Mouse (Mus musculus) forelimb bud, embryonic 11.5 days (tissue): ENCODE measurements around the gene Ccdc157.
"Not testable (repeated sequence)": the region's sequence is repeated elsewhere in the genome, so short reads cannot be mapped to it uniquely, and the experiment has no call there.

ENCODE experiments used
- DNase-seq: peaks from one replicate; pipeline ENCODE4 v3.0.0-alpha.2; 2012; ENCODE audit warnings: low read depth, low spot score

Gene Ccdc157

DNA sequence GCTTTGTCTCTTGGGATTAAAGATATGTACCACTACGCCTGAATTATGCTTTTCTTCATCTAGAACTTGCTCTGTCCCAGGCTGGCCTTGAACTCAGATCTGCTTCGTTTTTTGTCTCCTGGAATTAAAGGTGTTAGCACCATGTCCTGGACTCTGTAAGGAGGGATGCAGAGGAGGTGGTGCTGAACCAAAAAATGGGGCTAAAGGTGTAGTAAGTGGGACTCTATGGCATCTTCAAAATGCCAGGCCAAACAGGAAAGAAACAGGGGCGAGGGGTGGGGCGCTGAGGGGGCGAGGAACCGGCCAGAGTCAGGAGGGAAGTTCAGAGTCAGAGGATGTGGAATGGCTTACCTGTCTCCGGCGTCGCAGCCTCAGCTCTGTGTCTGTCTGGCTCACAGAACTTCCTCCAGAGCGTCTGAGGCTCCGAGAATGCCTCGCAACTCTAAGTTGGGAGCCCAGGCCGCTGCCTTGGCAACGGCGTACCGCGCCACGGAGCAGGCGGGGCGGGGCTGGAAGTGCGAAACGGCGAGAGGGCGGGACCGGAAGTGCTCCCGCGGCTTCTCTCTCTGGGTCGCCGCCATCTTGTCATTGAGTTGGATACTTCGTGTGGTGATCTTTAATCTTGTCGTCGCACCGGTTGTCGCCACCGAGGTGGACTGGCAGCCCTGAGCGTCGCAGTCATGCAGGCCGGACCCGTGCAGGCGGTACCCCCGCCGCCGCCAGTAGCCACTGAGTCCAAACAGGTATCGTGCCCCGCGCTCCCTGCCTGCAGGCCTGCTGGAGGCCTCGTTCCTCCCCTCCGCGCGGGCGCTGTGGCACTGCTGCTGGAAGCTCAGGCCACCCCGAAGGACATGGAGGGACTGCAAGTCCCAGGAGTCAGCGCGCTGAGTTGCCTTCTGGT lies at the start of gene Ccdc157, which contains the start of gene Sf3a1:
TSS of gene Ccdc157 (minus strand) at position 486 of the 901 bp plus-strand sequence.
TSS of gene Sf3a1 (plus strand) at position 543 of the 901 bp plus-strand sequence.
- DNase-seq = peak; percentile 88

DNA sequence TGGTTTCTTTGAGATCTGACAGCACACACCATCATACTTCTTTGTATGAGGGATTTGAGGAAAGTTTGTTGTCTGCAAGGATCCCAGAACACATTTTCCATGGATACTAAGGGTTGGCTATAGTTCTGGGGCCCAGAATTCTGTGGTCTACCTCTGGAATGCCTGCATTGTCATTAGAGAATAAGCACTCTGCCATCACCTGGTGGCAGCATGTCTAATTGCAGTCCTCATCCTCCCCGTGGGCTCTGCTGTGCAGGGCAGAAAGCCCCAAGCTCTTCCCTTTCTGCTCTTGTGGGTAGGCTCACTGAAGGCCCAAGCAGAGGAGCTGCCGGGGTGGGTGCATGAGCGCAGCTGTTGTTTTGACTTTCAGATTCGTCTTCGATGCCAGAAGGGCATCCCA lies 49.5 kb upstream of the Ccdc157 start:
- DNase-seq = no peak

DNA sequence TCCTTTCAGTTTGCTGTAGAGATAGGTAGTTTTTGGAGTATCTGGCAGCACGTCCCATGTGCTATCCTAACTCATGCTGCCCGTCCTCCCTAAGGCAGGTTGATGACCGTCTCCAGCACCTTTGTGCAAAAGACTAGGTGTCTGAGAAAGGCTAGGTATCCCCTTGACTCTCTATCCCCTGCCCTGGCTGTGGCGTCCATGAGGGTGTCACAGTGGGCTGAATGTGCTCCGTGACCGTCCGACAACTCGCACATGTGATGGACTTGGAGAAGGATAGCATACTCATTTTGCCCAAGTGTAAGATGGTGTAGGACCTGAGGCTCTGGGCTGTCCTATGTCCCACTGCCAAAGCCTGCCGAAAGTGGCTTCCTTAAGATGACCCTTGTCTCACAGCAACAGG lies 47.6 kb upstream of the Ccdc157 start:
- DNase-seq = no peak

DNA sequence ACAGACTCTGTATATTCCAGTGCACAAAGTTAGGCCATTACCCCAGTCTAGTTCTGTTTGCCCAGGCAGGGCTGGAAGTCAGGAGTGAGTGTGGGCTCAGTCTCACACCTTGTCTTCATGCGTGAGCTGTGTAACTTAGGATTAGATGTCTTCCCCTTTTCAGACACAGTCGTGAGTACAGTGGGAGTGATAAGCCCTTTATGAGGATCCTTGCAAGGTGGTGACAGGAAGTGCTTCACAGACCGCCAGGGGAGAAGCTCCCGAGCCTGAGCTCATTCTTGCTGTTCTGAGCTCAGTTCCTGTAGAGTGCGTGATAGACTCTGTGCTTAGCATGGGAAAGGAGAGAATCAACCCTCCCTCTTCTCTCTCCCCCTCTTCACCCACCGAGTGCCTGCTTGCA lies 46.5 kb upstream of the Ccdc157 start:
- no peak for DNase-seq

DNA sequence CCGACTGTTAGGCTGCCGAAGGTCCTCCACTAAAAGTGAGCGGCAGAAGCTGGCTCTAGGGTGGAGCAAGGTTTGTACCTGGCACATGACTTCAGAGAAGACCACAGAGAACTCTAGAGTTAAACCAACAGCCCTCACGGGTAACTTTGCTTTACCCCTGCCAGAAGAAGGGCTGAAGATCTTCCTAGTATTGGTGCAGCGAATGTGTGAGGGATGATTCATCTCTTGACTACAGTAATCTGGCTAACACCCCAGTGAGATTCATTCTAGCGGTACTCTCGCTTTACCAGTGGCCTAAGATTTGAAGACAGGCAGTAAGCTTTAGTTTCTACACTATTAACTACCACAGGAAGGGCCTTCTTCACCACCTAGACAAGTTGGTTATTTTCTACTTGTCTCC lies 45.9 kb upstream of the Ccdc157 start:
- no peak for DNase-seq

DNA sequence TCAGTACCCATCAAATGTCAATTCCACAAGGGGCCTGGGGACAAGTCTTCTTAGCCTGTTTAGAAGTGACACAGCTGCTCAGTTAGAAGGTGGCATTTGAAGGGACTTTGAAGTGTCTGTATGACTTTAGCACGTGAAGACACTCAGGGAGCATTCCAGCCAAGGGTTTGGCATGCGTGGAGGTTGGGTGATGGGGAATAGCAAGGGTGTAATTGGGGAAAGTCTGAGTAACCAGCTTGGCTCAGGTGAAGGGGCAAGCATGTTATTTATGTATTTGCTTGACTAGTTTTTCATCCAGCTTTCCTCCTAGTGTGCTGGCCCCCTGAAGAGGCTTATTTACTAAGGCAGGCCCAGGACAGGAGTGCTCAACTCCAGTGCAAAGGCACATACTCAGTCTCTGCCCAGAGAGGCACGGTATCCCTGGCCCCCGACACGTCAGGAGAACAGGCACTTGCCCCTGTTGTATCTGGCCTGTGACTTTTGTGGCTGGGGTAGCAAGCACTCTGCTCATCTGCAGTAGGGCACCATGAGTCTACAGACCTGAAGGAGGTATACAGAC lies 45.1 kb upstream of the Ccdc157 start:
- DNase-seq = no peak

DNA sequence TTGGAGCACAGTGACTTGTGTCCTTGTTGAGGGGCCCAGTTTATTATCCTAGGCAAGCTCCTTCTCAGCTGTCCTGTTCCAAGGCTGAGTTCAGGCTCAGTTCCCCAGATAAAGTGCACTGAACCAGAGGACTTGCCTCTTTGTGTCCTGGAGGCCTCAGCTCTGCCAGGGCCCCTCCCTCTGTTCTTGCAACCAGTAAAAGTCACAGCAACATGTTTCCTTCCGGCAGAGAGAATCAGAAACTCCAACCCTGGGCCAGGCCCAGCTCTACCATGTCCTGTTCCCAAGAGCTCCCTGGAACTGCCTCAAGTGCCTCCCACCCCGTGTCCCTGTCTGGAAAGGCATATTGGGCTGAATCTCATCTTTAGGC lies 43.6 kb upstream of the Ccdc157 start:
- no peak for DNase-seq

DNA sequence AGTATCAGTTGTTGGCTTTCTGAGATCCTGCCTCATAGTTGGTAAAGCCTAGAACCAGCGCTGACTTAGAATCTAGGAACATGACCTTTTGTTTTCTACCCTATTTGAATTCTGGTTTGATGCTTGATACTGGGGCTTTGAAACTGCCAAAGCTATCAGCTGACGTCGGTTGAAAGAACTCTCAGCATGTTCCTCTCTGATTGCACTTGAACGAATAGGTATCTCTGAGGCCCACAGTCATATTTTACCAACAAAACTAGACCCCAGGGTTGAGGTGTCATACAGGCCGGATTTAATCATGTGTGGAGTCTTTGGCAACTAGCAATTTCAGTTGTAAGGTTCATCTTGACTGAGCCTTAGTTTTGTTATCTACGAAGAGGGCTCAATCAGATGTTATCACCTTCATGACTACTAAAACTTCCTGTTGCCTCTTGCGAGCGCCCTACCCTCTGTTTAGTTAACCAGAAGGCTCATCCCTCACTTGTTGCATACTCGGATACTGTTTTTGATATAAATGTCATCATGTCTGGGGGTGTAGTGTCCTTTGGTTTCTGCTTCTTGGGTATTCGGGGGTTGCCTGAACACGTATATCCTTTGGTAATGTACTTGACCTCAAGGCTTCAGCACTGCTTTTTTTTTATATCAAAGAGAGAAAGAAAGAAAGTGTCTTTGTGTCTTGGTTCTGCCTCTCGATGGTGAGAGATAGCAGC lies 43.1 kb upstream of the Ccdc157 start:
- DNase-seq = no peak

DNA sequence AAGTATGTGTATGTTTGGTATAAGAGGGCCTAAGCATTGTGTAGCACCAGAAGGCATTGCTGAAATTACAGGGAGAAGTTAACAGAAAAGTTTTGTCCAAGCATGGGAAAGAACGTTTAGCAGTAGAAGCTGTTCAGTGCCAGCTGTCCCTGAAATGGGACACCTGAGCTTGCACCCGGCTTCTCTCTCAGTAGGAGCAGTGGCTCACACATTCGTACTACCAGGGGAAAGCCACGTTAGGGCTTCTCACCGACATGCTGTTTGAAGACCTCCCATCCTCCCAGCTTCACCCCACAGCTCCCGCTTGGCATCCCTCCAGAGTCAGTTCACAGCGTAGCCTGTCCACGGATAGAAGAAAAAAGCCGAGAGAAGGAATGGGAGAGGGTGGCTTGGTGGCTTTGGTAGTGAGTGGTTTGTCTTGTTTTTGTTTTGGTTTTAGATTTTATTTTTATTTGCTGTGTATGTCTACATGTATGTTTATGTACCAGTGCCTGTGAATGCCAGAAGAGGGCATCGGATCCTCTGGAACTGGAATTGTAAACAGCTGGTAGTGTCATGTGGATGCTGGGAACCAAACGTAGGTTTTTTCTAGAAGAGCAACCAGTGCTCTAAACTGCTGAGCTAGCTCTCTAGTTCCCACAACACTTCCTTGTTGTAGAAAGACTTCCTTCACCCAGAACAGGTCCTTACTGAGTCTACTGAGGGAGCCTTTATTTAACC lies 42.0 kb upstream of the Ccdc157 start:
- DNase-seq = no peak

DNA sequence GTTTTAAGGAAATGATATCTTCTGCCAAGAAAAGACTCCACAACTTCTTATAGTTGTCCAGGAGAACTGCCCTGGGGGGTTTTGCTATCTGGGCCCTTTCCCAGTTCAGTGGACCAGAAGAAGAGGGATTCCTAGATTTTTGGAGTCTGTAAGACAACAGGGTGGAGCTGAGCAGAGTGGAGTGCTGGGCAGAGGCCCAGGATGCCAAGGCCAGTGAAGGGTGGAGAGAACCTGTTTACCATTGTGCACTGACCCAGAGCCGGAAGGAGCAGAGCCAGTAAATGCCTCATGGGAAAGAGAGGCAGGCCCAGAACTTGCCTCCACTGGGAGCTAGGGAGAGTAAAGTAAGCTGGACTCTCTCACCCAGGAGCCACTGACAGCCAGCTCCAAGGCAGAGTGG lies 37.6 kb upstream of the Ccdc157 start:
- no peak for DNase-seq

DNA sequence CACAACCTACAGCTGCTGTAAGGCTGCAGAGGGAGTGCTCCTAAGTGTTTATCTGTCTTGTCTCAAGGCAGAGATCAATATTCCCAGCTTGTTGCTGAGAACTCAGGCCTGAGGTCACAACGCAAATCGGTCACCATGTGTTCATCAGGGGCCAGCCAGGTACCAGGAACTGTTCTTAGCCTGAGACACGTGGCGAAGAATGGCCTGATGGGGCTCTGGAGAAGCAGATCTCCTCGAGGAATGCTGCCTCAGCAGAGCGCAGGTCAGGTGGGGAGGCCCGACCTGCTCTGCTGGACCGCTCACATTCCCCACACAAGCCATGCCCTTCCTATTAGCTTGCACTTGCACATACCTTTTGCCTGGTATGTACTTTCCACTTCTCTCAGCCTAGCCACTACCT lies 36.5 kb upstream of the Ccdc157 start:
- no peak for DNase-seq

DNA sequence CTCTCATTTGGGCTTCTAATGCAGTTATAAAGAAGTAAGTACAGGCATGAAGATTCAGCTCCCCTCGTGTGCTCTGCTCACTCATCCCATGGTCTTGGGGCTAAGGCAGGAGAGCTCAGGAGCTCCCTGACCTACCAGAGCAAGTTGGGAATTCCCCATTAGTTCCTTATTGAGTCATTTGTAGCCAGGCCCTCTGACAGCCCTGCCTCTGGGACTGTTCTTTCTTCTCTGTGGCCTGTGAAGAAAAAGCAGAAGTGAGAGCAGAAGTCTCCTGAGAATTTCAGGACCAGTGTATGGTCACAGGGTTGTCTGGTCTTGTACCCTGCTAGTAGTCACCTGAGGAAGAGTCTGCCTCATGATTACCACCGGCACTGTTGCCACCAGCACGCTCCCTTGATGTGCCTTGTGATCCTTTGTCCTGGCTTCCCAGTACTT lies 35.5 kb upstream of the Ccdc157 start:
- no peak for DNase-seq

DNA sequence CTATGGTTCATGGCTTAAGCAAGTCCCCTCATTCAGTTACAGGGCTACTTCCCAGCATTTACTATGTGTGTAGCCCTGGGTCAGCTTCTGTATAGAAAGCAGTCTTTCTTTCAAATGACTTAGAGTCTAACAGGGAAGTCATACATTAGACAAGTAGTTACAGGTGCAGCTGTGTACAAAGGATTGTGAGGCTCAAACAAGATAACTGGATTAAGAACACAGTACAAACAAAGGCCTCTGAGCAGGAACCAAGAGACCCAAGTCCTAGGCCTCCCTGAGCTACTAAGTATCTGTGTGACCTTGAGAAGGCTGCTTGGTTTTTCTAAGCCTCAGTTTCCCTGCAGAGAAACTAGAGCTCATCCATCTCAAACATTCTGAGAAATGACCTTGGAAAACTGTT lies 33.3 kb upstream of the Ccdc157 start:
- no peak for DNase-seq

DNA sequence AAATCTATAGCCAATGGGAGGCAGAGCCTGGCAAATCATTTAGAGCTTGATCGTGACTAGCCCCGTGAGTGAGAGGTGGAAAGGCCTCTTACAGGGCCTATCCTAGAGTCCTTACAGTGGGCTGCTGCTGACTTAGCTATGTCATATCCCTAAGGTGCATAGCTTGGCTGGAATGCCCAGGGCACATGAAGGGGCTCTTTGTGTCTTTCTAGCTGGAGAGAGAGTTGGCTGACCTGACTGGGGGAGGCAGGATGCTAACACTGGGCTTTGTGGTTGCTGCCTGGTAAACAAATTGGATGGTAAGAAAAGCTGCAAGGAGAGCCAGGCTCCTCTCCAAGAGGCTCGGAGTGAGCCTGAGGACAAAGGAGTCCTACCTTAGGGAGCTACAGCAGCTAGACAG lies 32.7 kb upstream of the Ccdc157 start:
- DNase-seq = no peak

DNA sequence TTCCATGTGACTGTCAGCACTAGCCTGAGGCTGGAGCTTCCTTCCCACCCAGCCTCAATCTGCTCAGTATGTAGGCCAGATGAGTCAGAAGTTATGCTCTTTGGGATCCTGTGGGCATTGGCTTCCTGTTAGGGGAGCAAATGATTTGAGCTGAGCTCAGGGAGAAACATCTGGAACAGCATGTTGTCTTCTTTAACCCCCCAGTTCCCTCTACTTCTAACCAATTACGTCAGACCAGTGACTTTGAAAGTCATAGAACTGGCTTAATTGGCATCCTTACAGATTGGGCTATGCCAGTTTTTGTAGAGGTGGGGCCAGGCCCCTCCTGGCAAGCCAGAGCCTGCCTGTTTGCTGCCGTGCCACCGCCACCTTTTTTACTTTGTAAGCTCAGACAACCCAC lies 30.6 kb upstream of the Ccdc157 start:
- no peak for DNase-seq

DNA sequence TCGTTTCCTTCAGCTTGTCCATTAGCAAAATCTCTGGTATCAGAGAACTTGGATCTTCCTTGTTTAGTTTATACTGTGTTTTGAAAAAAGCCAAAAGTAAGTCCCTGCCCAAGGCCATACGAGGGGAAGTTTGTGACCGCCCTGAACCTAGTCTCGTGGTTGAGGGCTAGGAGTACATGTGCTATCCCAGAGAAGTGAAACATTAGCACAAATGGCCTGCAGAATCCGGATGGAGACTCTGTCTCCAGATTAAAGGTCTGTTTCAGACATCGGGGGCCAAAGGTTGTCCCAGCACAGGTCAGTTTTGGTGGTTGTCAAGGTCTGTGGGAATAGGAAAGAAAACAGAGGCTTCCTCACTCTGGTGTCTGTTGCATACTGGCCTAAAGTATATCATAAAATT lies 29.1 kb upstream of the Ccdc157 start:
- DNase-seq = no peak

DNA sequence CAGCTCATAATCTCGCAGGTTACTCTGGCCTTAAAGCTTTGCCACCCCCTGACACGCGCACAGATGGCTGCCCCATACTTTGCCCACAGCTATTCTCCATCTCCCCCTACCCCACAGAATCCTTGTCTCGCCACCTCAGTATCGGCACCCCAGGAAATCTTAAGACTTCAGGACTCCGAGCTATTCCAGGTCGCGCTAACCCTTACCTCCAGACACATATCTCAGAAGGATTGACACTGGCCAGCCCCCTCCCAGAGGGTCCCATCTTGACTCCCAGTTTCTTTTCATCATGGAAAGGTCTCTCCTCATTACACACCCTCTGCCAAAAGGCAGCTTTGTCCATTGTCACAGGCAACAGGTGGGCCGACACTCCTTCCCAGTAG lies 27.2 kb upstream of the Ccdc157 start:
- no peak for DNase-seq

DNA sequence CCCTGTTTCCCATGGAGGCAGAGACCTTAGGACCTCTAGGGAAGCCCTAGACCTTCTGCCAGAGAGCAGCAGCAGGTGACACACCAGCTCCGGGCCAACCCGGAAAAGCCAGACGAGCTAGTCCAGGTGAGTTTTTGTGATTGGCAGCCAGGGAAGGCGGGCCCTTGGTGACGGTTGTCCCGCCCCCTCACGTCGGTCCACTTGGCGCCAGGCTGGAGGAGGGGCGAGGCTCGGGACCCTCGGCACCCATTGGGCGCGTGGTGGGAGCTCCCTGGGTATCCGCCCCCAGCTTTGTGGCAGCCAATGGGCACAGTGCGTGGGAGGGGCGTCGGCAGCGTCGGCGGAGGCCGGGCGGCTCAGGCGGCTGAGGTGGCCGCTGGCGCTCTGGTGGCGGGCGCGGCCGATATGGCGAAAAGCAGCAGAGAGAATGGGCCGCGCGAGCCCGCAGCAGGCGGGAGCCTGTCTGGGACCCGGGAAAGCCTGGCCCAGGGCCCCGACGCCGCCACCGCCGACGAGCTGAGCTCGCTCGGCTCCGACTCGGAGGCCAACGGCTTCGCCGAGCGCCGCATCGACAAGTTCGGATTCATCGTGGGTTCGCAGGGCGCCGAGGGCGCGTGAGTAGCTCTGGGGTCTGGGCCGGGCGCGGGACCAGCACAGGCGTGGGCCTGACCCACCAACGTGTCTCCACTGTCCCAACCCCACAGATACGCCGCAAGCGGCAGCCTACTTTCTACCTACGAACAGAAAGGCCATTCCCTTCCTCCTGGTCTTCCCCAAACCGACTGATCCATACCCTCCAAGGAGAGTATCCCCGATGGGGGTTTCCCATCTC lies 26.6 kb upstream of the Ccdc157 start, which contains the start of gene Tbc1d10a:
TSS of gene Tbc1d10a (plus strand) at position 304 of the 832 bp plus-strand sequence.
- DNase-seq = peak; percentile 95

DNA sequence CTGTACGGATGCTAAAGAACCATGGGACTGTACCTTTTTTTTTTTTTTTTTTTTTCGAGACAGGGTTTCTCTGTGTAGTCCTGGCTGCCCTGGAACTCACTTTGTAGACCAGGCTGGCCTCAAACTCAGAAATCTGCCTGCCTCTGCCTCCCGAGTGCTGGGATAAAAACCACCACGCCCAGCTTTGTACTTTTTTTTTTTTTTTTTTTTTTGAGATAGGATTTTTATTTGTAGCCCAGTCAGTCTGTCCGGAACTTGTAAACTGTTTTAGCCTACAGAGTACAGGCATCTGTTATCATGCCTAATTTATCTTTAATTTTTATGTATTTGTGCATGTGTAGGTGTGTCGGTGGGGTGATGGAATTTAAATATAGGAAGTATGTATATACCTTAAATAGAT lies 25.4 kb upstream of the Ccdc157 start:
- not testable (repeated sequence) for DNase-seq

DNA sequence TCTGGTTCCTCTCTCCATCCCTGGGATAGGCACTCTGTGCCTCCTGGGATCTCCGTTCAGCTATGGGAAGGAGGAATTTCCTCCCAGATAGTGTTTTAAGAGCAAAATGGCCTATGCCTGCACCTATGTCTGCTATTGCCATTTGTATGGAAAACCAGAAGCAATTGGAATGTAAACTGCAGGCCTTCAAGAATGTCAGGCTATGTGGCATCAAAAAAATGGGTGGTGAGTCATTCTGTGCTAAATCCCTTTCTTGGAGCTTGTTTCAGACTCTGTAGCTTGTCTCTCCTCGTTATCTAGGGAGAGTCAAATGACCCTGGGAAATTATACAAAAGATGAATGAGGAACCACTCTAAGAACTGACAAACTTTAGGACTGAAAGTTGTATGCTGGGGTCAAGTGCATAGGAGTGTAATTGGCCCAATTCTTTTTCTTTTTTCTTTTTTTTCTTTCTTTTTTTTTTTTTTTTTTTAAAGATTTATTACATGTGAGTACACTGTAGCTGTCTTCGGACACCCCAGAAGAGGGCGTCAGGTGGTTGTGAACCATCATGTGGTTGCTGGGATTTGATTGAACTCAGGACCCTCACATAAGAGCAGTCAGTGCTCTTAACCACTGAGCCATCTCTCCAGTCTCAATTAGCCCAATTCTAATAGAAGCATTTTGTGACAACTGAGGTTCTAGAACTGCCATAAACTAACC lies 24.3 kb upstream of the Ccdc157 start:
- DNase-seq = no peak
